Mouse (Mus musculus): ENCODE results near the gene Styx. TPM values are rescaled to one million over a fixed set of nuclear protein-coding genes. Genes with fewer than 3 reads are reported as not detected.

Gene Styx
- 10 to 100 TPM; 18.3 to 23.8 TPM for polyA plus RNA-seq (2017; shearing (Covaris generic))

DNA sequence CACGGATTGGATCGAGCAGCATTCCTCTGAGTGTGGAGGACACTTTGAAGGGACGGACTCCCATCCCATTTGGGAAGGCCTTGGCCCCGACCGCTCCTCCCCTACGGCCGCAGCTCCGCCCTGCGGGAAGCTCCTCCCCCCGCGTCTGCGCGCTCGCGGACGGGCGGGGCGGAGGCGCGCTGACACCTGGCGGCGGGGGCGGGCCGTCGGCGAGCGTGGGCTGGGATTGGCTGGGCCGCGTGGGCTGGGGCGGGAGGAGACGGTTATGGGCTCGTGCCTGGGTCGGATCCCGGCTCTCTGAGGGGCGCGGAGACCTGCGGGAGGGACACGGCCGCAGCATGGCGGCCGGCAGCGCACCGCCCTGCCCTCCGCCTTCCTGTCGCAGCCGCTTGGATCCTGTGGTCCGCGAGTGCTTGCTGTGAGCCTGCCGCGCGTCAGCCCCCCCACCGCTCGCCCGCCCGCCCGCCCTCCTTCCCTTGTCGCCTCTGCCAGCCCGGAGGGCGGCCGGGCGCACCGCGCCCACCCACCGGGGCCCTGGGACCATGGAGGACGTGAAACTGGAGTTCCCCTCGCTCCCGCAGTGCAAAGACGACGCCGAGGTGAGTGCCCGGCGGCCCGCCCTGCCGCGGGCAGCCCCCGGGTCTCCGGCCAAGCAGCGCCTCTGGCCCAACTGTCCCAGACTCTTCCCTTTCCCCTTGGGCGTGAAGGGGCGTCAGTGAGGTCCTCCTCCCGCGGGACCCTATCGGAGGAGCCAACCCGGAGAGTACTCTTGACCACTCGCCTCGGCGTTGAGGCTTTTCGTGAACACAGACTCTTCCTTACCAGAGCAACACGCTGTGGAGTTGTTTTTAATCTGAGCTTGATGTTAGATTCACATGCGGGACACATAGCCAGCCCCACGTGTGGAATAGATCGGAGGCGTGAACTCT is at the start of gene Styx:
Styx (plus strand) TSS at position 163 of the 929 bp plus-strand sequence.
- peak; percentile 91 for ATAC-seq

DNA sequence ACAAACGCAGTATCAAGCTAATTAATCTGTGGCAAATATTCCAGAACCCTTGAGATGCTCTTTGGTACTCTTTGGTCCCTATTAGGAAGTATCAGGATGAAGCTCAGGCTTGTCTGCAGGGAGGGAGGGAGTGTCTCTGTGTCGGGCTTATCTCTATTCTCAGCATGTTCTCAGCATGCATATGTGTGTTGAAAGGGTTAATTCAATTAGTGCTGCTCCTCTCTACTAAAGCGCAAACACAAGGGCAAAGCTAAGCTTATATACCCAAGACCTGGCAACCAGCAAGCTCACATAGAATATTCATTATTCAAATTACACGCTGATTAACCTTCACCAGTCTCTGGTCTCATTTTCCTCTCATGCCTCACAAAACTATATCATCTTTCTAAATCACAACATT is 47.0 kb upstream of the Styx start:
- ATAC-seq: no peak

DNA sequence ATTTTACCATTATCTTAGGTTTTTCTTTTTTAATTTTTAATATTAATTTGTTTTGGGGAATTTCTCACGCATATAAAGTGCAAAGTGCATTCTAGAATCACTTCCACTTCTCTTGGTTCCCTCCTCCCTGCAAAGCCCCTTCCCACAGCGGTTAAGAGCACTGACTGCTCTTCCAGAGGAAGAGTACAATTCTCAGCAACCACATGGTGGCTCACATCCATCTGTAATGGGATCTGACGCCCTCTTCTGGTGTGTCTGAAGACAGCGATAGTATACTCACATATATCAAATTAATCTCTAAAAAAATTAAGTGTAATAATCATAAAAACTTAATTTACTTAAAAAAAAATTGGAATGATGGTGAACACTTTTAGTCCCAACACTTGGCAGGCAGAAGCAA is 46.5 kb upstream of the Styx start:
- ATAC-seq: no peak

DNA sequence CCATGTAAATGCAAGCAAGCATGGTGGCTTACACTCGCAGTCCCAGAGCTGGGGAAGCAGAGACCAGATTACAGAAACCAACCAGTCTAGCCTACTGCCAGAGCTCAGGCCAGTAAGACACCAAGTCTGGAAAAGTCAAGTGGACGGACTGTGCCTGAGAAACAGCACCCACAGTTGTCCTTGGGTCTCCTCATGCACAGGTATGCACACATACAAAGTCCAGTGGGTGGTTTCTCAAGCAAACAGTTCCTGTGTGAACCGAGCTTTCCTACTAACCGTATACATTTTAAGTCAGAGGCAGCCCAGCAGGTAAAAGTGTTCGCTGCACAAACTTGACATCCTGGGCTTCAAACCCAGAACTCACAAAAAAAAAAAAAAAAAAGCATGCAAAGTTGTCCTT is 45.0 kb upstream of the Styx start:
- no peak for ATAC-seq

DNA sequence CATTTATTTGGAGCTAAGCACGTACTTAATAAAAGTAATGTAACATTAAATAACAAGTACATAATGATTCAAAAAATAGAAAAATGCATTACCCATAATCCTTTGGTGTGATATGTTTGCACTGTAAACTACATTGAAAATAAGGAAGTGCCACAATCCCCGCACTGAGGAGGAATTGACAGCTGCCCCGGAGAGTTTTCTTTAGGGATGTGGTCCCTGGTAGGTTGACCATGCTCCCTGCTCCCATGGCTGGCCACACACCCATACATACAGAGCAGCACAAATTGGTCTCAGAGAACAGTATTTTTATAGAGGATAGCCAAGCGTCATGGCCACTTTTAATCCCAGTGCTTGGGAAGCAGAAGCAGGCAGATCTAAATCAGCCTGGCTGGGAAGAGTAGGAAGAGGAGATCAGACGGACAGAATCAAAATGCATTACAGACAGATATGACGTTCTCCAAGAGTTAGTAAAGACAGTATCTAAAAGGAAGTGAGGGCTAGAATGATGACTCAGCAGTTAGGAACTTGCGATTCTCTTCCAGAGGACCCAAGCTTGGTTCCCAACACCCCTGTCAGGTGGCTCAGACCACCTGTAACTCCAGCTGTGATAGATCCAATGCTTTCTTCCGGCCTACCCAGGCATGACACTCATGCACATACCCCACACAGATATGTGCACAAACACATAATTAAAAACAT is 43.1 kb upstream of the Styx start:
- ATAC-seq: no peak

DNA sequence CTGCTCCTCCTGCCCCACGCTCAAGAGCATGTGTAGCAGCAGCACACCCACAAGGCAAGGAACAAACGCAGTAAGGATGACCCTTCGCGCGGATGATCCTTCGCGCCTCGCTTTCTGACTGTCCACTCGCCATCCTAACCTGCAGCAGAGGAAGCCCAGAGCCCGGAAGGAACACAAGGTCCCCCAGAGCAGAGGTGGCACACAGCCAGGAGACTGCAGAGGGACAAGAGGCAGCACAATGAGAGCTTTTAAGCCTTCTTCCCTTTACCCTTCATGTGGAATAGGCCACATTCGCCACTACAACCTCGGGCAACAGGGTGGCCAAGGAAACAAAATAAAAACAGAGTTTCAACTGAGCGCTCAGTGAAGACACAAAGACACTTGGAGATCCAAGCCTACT is 41.2 kb upstream of the Styx start:
- ATAC-seq: no peak

DNA sequence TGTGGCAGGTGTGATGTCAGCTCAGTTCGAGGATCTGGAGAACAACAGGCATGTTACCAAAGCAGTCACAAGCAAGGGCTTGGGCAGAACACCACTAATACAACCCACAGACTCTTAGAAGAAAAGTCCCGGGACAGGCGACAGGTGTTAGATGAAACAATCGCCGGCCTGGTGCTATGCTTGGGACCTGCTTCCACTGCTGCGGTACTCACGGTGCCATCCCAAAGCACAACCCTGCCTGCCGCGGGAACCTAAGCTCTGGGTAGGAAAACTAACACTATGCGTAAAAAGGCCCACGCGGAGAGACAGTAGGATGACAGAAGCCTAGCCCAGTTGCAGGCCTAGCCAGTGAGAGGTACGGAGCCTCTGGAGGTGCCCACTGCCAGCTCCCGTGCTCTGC is 40.8 kb upstream of the Styx start:
- ATAC-seq: no peak

DNA sequence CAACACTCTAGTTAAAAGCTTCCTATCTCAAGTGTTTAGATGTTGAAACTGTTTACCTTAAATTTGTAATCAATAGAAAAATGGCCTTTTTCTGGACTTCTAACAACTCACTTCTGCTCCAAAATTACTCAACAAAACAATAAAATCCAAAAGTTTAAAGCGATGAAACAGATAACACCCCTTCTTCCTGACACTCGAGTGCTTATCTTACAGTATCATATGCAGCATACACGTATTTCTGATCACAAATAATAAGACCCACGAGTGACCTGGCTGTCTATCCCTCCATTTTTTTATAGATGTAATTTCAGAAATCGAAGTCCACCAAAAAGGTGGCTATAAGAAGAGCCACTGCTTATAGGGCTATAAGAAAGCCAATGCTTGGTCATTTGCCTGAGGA is 34.0 kb upstream of the Styx start:
- ATAC-seq: no peak

DNA sequence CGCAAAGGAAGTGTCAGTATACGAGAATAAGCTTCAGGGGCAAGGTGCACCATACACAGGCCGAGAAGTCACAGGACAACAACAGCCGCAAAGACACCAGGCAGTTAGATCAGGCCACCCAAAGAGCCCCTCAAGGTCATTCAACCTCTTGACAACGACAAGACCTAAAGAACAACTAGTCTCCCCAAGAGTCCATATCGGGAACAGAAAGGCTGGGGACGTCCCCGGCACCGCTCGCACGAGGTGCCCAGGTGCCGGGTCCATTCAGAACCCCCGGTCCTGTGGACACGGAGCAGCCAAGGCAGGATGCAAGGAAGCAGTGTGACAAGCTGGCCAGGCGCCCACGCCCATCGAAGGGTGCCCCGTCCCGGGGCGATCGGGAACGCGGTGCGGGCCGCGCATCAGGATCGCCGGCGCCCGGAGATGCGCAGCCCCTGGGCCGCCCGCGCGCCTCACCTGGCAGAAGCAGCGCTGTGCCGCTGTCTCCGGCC is 32.9 kb upstream of the Styx start:
- peak; percentile 34 for ATAC-seq

DNA sequence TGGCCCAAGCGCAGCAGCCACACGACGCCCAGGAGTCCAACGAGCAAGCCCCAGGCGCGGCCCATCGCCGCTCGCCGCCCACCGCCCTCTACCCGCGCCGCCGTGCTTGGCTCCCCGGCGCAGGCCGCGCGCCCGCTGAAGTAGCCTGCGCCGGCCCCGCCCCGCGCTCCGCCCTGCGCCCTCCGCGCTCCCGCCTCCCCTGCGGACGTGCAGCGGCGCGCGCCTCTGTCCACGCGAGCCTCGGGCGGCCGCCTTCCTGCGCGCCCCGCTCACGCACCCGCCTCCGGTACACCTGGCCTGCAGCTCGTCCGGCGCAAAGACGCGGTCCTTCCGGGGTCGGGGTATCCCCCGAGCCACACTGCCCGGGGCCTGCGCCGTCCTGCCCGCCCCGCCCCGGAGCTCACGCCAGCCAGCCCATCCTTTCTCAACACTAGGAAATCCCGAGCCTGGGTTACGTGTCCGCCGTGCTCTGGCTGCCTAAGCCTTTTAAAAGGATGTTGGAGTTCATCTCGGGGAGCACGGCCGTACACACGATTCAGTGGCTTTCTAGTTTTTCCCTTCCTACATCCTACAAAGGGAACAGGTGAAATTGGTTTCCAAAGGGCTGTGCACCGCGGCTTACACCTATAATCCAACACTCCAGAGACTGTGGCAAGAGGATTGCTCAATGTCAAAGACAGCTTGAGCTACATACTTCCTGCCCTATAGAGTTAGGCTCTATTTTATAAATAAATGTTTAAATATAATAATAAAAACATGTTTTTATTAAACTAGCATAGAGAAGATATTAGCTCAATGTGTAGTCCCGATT is 32.3 kb upstream of the Styx start, which contains the start of gene Ero1l:
Ero1l (minus strand) TSS at position 346 of the 811 bp plus-strand sequence.
- peak; percentile 82 for ATAC-seq

DNA sequence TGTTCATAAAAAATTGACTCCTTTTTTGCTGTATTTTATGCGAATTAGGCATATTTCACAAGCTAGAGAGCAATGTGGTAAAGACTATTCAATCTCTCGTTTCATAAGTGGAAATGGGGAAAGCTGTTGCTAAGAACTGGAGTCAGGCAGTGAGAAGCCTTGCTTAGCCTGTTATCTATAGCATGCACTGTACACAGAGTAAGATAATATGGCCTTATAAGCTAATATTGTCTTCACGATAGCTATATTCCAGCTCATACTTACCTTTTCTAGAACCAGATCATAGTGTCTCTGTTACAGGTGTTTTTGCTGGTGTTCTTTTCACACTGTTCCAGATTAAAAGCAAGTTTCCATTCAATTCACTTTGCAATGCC is 31.7 kb upstream of the Styx start:
- no peak for ATAC-seq

DNA sequence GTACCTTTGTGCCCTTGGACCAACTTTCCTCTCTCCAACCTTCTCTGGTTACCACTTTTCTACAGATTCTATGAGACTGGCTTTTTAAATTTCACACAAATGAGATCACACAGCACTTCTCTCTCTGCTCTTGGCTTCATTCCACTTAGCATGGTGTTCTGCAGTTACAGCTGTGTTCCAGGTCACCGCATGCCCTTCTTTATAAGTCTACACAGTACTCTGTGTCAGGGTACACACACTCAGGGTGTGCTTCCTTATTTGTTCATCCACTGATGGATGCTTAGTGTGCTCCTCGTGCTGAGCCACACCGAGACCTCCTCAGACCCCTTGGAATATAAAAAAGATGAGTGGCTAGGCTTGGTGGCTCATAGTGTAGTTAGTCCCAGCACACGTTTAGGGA is 30.8 kb upstream of the Styx start:
- no peak for ATAC-seq

DNA sequence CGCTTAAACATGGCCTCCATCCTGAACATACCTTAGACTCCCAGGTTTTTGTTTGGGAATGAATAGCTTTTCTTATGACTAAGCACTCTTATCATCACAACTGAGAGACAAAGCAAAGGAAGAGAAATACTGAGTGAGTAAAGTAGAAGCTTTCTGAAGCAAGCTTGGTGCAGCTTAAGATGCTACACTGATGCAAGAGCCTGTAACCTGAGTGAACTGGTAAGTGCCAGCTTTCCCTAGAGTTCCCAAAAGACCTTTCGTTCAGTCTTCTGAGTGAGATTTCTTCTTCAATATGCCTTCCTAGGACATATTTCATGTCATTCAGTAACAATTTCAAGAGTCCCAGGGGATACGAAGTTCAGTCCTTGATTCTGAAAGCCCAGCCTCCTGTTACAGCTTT is 29.8 kb upstream of the Styx start:
- ATAC-seq: no peak

DNA sequence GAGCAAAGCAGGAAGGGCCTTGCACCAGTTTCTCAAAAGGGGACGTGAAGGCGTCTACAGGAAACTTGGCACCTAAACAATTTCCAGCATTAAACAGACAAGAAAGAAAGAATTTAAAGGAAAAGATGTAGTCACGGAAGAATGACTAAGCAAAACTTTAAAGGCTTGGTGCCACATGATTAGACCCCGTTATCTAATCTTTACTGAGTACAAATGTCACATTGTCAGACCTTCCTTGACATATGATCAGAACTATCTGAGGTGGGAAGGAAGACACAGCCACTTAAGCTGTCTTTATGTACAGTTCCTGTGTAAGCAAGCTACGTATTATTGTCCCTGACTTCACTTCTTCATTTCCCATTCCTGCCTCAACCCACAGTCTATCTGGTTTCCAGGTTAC is 29.3 kb upstream of the Styx start:
- ATAC-seq: no peak

DNA sequence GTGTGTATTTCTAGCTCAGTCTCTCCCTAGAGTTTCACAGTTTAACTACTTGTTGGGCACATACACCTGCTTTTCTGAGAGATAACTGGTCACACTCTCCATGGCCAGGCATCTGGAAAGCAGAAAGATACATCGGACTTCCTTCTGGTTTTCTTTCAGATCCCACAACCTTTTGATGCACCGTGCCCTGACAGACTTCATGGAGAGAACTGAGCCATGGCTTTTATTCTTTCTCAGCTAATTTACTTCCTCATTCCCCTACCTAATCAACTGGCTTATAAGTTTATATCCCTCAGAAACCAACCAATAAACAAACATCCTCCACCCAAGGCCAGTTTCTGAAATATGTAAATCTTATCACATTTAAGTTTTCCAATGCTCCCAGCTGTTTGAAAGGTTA is 28.4 kb upstream of the Styx start:
- ATAC-seq: no peak

DNA sequence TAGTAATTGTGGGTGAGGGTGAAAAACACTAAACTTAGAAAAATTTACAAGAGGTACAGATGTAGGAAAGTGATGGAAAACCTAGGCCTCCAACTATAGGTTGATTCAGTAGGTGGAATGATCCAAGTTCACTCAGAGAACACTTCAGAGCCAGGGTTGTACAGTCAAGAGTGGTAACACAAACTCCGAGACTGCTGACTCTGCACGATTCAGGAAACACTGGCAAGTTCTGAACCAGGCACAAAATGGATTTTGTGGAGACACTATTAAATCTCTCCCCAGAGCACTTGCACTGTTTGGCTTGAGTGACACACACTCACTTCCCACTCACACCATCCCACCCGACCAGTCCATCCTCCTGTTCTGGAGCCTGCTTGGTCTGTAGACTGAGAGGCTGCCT is 27.6 kb upstream of the Styx start:
- no peak for ATAC-seq

DNA sequence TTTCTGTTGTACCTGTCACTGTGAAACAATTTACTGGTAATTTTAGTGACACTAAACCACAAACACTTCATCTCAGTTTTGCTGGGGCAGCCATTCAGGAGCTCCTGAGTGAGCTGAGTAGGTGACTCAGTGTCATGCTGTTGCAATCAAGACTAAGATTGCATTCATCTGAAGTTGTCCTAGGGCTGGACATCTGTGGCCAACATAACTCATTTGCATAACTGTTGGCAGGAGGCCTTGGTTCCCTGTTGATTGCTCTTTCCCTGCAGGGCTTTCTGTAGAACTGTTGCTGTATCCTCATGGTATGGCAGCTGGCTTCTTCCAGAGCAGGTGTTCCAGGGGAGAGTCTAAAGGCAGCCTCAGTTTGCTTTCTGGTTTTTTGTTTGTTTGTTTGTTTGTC is 25.4 kb upstream of the Styx start:
- no peak for ATAC-seq

DNA sequence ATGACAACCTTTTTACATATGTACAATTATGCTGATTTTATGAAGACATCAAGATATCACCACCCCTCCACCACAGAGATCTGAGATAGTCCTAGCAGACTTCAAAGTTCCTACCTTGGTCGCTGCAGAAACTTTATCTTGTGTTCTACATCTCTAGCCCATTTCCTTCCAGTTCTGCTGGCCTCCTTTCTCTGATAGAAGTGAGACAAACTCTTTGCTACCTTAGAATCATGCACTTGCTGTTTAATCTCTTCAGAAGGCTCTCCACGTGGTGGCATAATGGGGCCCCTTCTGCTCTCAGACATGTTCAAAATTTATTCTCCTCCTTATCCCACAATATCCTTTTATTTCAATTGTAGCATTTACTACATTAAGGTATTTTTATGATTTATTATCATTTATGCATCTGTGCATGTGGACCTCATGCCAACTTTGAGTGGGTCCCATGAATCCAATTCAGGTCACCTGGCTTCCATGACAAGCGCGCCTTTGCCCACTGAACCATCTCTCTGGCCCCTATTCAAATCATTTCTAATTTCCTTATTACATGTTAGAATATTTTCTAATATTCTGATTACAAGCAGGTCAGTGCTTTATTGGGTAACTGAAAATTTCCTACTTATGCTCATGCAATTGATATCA is 22.7 kb upstream of the Styx start:
- no peak for ATAC-seq

DNA sequence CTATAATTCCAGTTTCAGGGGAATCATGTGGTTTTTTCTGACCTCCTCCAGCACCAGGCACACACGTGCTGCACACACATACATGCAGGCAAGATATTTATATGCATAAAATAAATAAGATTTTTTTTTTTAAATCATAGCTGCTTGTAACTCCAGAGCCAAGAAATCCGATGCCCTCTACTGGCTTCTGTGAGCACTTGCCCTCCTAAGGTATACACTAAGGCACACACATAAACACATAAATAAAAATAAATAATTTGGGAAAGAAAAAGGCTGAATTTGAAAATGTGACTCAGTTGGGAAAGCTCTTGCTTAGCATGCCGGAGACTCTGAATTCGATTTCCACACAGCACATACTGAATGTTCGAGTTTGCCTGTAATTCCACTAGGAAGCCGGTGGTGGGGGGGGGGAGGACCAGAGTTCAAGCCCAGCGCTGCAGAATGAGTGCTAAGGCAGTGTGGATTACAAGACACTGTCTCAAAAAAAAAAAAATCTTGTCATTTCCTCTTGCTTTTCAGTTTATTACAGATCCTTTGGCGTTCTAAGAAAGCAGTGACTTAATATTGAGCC is 21.8 kb upstream of the Styx start:
- ATAC-seq: peak; percentile 2

DNA sequence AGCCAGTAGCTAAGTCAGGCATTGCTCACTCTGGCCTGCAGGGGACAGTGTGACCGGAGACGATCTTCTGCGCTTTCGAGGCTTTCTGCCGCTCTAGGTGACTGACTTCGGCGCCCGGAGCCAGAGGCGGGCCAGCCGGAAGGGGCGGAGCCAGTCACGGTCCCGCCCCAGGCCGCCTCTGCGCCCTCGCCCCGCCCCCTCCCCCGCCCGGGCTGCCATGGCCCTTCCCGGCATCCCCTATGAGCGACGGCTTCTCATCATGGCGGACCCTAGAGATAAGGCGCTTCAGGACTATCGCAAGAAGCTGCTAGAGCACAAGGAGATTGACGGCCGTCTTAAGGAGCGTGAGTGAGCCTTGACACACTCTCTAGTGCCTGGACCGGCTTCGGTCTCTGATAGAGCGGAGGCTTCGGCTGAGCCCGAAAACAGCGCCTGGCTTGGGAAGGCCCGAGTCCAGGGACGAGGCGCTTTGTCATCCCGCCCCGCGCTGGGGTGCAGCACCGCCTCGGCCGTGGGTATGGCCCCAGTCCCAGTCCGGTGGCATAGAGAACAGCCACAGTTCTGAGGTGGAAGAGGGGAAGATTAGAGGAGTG is 21.2 kb upstream of the Styx start, which contains the start of gene Psmc6:
Psmc6 (plus strand) TSS at position 200 of the 593 bp plus-strand sequence.
- ATAC-seq: peak; percentile 95

Measured in CD4-positive, CD25-positive, alpha-beta regulatory T cell, adult 4 months (primary cell).